Mouse (Mus musculus): ENCODE measurements around the gene Ndufs7.

Gene Ndufs7

DNA sequence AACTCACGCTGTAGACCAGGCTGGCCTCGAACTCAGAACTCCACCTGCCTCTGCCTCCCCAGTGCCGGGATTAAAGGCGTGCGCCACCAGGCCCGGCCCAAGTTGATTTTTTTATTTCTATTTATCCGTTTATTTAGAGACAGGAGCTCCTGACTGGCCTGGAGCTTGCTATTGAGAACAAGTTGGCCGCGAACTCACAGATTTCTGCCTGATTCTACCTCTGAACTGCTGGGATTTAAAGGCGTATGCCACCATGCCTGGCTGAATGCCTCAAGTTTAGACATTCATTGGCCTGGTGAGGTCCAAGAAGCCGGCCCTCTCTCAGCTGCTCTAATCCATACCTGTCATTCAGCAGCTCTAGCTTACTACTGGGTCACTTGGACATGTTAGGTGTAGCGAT lies 13.2 kb downstream of the Ndufs7 start:
- no peak for DNase-seq (ENCODE audit: low spot score in 2 of 2)

DNA sequence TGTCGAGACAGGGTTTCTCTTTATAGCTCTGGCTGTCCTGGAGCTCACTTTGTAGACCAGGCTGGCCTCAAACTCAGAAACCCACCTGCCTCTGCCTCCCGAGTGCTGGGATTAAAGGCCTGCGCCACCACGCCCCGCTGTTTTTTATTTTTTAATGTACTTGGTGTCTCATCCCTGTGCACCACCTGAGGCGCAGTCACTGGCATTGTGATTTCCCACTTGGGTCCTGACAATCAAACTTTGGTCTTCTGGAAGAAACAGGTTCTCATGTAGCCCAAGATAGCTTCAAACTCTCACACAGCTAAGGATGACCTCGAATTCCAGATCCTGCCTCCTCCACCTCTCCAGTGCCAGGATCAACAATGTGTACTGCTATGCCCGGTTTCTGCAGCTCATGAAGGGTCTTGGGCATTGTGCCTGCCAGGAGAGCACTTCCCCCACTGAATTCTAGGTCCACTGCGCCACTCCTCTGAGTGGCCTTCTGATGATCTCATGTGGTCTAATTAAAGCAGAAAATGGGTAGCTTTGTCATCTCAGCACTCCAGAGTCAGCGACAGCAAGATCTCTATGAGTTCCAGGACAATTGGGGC lies 13.9 kb downstream of the Ndufs7 start:
- no peak for DNase-seq (ENCODE audit: low spot score in 2 of 2)

DNA sequence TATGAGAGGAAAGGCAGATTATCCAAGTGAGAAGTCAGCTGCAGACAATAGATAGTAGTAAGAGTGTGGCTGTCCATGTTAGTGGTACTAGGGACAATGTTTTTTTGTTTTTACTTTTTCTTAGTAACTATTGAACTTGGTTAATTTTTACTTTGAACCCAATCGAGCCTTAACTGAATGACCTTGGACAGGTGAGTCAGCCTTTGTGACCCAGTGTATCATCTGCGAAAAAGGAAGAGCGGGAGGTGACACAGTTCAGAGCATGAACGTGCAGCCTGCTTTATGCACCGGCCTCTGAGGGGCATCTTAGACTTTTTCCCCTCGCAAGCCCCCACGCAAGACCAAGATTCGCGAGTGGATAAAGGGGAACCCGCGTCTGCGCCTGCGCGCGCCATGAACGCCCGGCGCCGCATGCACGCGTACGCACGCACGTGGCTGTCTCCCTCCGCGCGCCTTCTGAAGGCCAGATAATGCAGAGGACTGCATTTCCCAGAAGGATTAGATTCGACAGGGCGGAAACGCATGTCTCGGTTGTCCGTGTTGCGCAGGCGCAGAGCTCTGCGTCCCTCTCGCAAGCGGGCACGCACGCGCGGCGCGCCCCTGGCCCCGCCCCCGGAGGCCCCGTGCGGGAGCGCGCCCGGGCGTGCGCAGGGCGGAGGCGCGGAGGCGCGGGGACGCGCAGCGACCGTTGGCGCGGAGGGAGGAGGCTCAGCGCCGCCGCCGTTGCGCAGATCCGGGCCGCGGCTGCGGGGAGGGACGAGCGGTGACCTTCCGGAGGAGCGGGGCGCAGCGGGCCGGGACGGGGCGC lies 15.6 kb downstream of the Ndufs7 start:
- DNase-seq (ENCODE audit: low spot score in 2 of 2) = peak; percentile 98 to 99

- DNase-seq (ENCODE audit: low spot score in 2 of 2) = no peak
Measured at GRCm38 (mm10) chr10:80265149-80265486, 16.2 kb downstream of the Ndufs7 start.

DNA sequence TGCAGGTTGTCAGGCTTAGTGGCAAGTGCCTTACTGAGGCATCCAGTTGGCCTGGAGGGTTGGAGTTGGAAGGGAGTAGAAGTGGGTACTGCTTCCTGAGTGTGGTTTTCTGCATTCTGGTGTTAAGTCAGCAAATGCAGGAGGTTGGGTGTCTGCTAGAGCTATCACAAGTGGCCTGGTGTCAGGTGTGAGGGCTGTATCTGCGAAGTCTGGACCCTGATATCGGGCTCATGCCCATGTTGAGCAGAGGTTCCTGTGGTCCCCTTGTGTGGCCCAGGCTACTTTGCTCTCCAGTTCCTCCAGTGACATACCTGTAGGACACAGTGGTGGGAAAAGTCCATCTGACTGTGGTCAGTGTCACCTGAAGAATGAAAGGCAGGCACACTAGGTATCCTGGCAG lies 21.2 kb downstream of the Ndufs7 start:
- no peak for DNase-seq (ENCODE audit: low spot score in 2 of 2)

- no peak for DNase-seq (ENCODE audit: low spot score in 2 of 2)
Measured at GRCm38 (mm10) chr10:80270734-80271181, 21.8 kb downstream of the Ndufs7 start.

DNA sequence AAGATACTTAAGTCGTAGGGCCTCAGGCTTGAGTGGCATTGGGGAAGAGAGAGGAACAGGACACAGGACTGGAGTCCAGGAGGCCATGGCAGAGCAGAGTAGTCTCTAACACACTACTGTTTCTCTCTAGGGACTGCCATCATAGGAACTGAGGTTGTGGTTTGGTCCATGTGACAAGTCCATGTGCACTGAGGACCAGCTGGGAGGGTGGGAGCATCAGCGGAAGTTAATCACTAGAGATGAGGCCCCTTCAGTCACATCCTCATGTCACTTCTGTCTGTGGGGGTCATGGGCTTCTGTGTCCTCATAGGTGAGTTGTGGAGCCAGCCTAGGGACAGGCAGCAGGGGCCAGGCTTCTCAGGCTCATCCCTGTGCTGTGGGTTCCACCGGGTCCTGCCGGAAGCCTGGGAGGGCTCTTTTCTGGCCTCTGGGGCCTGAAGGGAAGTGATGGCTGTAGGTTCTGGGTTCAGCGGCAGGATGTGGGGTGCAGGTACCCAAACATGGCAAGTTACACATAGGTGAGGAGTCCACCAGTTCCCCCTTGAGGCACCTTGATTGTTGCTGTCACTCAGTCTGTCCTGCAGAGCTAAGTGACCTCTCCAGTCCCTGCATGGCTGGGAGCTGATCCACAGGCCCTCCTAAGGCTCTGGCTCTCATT lies 22.4 kb downstream of the Ndufs7 start:
- DNase-seq (ENCODE audit: low spot score in 2 of 2) = no peak

DNA sequence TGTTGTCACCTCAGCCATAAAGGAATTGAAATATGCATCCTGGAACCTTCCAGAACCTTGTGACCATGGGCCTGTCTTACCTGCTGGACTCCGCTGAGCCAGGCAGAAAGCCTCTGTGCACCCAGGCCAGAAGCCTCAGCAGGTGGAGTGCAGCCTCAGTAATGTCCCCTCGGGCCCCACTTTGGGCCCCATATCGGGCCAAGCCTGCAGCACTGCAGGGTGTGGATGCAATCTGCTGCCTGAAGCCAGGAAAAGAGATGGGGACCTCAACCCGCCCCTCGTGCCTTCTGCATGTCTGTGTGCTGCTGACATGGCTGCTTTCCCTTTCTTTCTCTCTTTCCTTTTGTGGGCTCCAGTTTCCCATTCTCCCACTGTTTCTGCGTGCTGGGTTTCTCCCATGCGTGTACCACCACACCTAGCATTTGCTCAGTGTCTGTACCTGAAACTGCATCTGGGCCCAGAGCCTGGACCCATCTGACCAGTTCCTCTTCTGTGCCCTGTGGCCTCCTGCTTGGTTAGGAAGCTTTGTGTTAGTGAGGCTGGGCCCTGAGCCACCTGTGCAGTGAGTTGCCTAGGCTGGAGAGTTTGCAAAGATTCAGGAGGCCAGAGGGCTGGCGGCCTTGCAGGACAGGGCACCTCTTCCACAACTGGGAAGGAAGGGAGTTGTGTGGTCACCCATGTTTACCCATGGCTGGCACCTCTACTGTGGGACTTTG lies 23.1 kb downstream of the Ndufs7 start:
- DNase-seq (ENCODE audit: low spot score in 2 of 2) = no peak

DNA sequence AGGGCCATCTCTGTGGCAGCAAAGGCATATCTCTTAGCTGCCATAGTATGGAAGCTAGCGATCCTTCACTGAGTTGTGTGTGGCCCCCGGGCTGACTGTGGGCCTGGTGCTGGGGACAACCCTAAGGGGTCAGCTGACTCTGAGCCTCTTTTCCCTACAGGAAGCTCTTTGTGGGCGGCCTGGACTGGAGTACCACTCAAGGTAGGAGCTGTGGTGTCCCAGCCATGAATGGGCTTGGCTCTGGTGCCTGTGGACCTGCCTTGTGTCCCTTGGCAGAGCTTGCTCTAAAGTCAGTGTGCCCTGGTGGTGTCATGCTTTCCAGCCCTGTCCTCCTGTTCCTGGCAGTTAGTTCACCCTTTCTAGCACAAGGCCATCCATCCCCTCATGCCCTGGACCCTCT lies 24.9 kb downstream of the Ndufs7 start:
- DNase-seq (ENCODE audit: low spot score in 2 of 2) = no peak

DNA sequence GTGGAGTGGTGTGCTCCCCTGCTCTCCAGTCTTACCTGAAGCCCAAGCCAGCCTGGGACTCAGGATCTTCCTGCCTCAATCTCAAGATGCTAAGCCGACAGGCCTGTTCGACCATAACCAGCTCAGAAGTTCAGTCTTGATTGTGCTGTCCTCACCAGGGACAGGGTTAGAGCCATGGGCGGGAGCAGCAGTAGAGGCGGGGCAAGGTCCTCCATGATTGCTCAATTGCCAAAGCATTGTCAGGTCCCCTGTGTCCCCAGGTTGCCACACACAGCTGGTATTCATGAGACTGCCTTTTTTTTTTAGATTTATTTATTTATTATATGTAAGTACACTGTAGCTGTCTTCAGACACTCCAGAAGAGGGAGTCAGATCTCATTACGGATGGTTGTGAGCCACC lies 27.3 kb downstream of the Ndufs7 start:
- no peak for DNase-seq (ENCODE audit: low spot score in 2 of 2)

DNA sequence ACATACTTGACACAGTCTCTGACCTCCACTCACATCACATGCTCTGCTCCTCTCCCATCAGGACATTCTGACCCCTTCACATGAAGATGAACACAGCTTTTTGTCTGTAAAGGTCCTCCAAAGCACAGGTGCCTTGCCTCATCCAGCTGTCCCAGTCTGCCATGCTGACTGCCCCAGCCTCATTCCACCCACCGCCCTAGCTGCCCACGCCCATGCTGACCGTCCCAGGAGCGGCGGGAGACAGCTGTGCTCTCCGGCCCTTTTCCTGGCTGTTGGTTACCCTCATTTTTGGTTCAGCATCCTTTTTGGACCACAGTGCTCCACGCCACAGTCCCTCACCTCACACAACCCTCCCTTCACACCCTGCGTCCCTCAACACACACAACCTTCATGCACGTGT lies 29.5 kb downstream of the Ndufs7 start:
- DNase-seq (ENCODE audit: low spot score in 2 of 2) = no peak

DNA sequence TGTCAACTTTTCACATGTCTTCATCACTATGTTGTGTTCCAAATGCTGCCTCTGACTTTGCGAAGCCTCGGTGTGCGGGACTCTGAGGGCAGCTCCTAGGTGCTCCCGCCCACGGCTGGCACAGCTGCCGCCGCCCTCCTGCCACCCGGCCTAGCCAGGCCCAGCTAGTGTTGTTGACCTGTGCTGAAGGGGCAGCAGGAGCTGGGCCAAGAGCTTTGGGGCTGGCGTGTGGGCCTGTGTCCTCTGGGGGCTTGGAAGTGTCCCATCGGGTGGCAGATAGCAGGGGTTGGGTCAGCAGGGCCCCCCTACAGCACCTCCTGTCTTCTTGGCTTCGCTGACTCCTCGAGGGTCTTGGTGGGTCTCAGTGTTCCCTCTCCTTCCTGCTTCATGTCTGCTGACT lies 30.4 kb downstream of the Ndufs7 start:
- no peak for DNase-seq (ENCODE audit: low spot score in 2 of 2)

GRCm38 (mm10) chr10:80281304-80281703 lies 32.4 kb downstream of the Ndufs7 start:
- no peak for DNase-seq (ENCODE audit: low spot score in 2 of 2)

- no peak for DNase-seq (ENCODE audit: low spot score in 2 of 2)
Measured at GRCm38 (mm10) chr10:80281921-80282371, 33.0 kb downstream of the Ndufs7 start.

- no peak for DNase-seq (ENCODE audit: low spot score in 2 of 2)
Measured at GRCm38 (mm10) chr10:80282481-80283441, 33.8 kb downstream of the Ndufs7 start.

- DNase-seq (ENCODE audit: low spot score in 2 of 2) = no peak
Measured at GRCm38 (mm10) chr10:80285222-80286070, 36.5 kb downstream of the Ndufs7 start.

GRCm38 (mm10) chr10:80288097-80288496 lies 39.2 kb downstream of the Ndufs7 start:
- DNase-seq (ENCODE audit: low spot score in 2 of 2) = no peak

DNA sequence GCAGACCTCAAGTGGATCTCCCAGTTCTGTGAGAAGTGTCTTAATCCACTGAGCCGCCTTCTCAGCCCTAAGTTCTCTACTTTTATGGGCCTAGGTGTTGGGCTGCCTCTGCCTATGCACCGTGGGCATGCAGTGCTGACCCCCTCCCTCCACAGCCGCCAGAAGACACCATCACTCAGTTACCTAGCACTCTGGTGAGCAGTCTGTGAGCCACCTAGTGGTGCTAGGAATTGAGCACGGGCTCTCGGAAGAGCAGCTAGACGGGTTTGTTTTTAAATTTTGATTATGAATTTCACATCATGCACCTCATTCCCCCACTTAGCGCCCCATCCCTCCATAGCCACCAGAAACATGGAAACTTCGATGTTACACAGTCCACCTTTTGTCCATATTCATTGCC lies 39.7 kb downstream of the Ndufs7 start:
- no peak for DNase-seq (ENCODE audit: low spot score in 2 of 2)

- DNase-seq (ENCODE audit: low spot score in 2 of 2) = peak; percentile 88
Measured at GRCm38 (mm10) chr10:80292251-80293146, 43.6 kb downstream of the Ndufs7 start, which contains the start of gene Rps15. Gene Rps15, plus strand, starts transcription at chr10:80292453.

Measured in frontal cortex, postnatal 14 days (tissue).